Mouse (Mus musculus) limb, embryonic 15.5 days (tissue): Measurements from ENCODE around the gene Polr1b. TPM values are rescaled to one million over a fixed set of nuclear protein-coding genes. Genes with fewer than 3 reads are reported as not detected.
A peak's percentile ranks its signal among the peaks of the same experiment; 100 is the strongest.

ENCODE experiments used
- ATAC-seq: fragments of 200-750 bp; cut with Nextera tagmentation; 2 replicates; pipeline ENCODE4 v1.8.0; 2017; ENCODE audit warnings: low read depth, moderate TSS enrichment; ENCODE audit not compliant: insufficient number of reproducible peaks, low FRiP score, low TSS enrichment
- H3K27ac ChIP-seq: fragments of 300-500 bp; sonication (generic); 2 replicates; pipeline ENCODE4 v1.5.1; 2015; ENCODE audit warnings: moderate library complexity, mild to moderate bottlenecking, inconsistent platforms
- H3K27me3 ChIP-seq: fragments of 300-500 bp; sonication (generic); 2 replicates; pipeline ENCODE4 v1.6.1; 2015; ENCODE audit warnings: inconsistent platforms
- H3K36me3 ChIP-seq: fragments of 300-500 bp; sonication (generic); 2 replicates; pipeline ENCODE4 v1.6.1; 2015; ENCODE audit warnings: inconsistent platforms
- H3K4me1 ChIP-seq: fragments of 300-500 bp; sonication (generic); 2 replicates; pipeline ENCODE4 v1.6.1; 2015; ENCODE audit warnings: inconsistent platforms
- H3K4me2 ChIP-seq: fragments of 300-500 bp; sonication (generic); 2 replicates; pipeline ENCODE4 v1.6.1; 2015; ENCODE audit warnings: mild to moderate bottlenecking, inconsistent platforms
- H3K4me3 ChIP-seq: fragments of 300-500 bp; sonication (generic); 2 replicates; pipeline ENCODE4 v1.5.1; 2015; ENCODE audit warnings: mild to moderate bottlenecking, inconsistent platforms
- H3K9ac ChIP-seq: fragments of 300-500 bp; sonication (generic); 2 replicates; pipeline ENCODE4 v1.6.1; 2015; ENCODE audit warnings: inconsistent platforms
- H3K9me3 ChIP-seq: fragments of 300-500 bp; sonication (generic); 2 replicates; pipeline ENCODE4 v1.6.1; 2016; ENCODE audit warnings: inconsistent platforms
- WGBS: fragments of 180-500 bp; shearing (Covaris S2); methylation state at CpG from one replicate; pipeline ENCODE4 v1.1.7; 2015; 5-methylcytosine and 5-hydroxymethylcytosine counted together
- polyA plus RNA-seq: library from polyadenylated mRNA; unstranded; fragments of >200 nt; fragmentation: Nextera tagmentation; extraction: Ambion mirVana; gene quantifications from 2 replicates; pipeline ENCODE4 v1.2.1, GENCODE M21; 2015

The Polr1b gene
- polyA plus RNA-seq, 1 experiment from 2014 or later = 25.1 TPM

GRCm38 (mm10) chr2:129166466-129167463 lies 66.0 kb downstream of the Polr1b start:
- no peak overlapping the region for H3K4me3 ChIP-seq
- no peak for ATAC-seq
- 60% methylated on average over 10 of the region's 10 CpGs for WGBS

GRCm38 (mm10) chr2:129173386-129173785 lies 72.6 kb downstream of the Polr1b start:
- WGBS = 45% methylated on average over 10 of the region's 10 CpGs
- Histone ChIP-seq H3K9me3 (no peaks in the 10 kb centered on the region), H3K27ac (no peak overlapping the region), H3K4me3 (no peak overlapping the region), H3K4me1 (0 out of 2 replicates have a peak, but pooled peaks cover 2% of the 10 kb centered on the region), H3K9ac (no peak overlapping the region), H3K27me3 (no peaks in the 10 kb centered on the region), H3K4me2 (no peak overlapping the region), H3K36me3 (no peaks in the 10 kb centered on the region)
- ATAC-seq = no peak

More at GRCm38 (mm10) chr2:129166466-129167463, 66.0 kb downstream of the Polr1b start:
- H3K27me3 ChIP-seq = no peaks in the 10 kb centered on the region
- no peak overlapping the region for H3K4me2 ChIP-seq
- H3K9me3 ChIP-seq = no peaks in the 10 kb centered on the region
- H3K36me3 ChIP-seq = no peaks in the 10 kb centered on the region
- H3K9ac ChIP-seq = no peak overlapping the region
- H3K4me1 ChIP-seq = no peaks in the 10 kb centered on the region
- no peak overlapping the region for H3K27ac ChIP-seq

GRCm38 (mm10) chr2:129174474-129174873 lies 73.7 kb downstream of the Polr1b start:
- H3K4me3 ChIP-seq = no peak overlapping the region
- WGBS = 36% methylated on average over 7 of the region's 7 CpGs
- H3K4me2 ChIP-seq = no peak overlapping the region
- H3K4me1 ChIP-seq = 0 out of 2 replicates have a peak, but pooled peaks cover 2% of the 10 kb centered on the region
- H3K27me3 ChIP-seq = no peaks in the 10 kb centered on the region
- no peaks in the 10 kb centered on the region for H3K36me3 ChIP-seq
- ATAC-seq = no peak; the same call in 1 of the 2 replicates
- H3K9ac ChIP-seq = no peak overlapping the region
- no peak overlapping the region for H3K27ac ChIP-seq
- H3K9me3 ChIP-seq = no peaks in the 10 kb centered on the region

- Histone ChIP-seq H3K4me2 (no peak overlapping the region), H3K9ac (no peak overlapping the region), H3K27me3 (no peaks in the 10 kb centered on the region), H3K4me3 (no peak overlapping the region), H3K9me3 (no peaks in the 10 kb centered on the region), H3K27ac (no peak overlapping the region), H3K36me3 (no peaks in the 10 kb centered on the region), H3K4me1 (0 out of 2 replicates have a peak, but pooled peaks cover 2% of the 10 kb centered on the region)
- 0 out of 2 replicates have a peak, but pooled peaks have one; percentile 55 for ATAC-seq
- WGBS = 64% methylated on average over 2 of the region's 2 CpGs
These were observed 74.8 kb downstream of the Polr1b start for GRCm38 (mm10) chr2:129175636-129176035.

Other genes starting within 250 kb of the Polr1b start
- 11.4 and 11.8 TPM in 2 replicates for gene Fbln7, start 238.0 kb upstream of the Polr1b start, polyA plus RNA-seq
- gene Zc3h8, start 156.9 kb upstream of the Polr1b start, polyA plus RNA-seq = 5.2 and 6.4 TPM in 2 replicates
- 2.0 and 2.1 TPM in 2 replicates for gene Zc3h6, start 133.6 kb upstream of the Polr1b start, polyA plus RNA-seq
- gene Gm10762, start 133.3 kb upstream of the Polr1b start, polyA plus RNA-seq = 12.7 and 14.8 TPM in 2 replicates
- 0.04 and 0.07 TPM in 2 replicates for gene Vinac1, start 52.8 kb upstream of the Polr1b start, polyA plus RNA-seq
- 17.2 and 19.1 TPM in 2 replicates for gene Ttl, start 35.1 kb upstream of the Polr1b start, polyA plus RNA-seq
- gene Chchd5, start 28.7 kb downstream of the Polr1b start, polyA plus RNA-seq = 24.2 and 24.3 TPM in 2 replicates
- gene Slc20a1, start 97.8 kb downstream of the Polr1b start, polyA plus RNA-seq = 21.6 and 22.3 TPM in 2 replicates
- gene Ckap2l, start 196.2 kb downstream of the Polr1b start, polyA plus RNA-seq = 37.0 and 40.7 TPM in 2 replicates
- 0.20 and 0.29 TPM in 2 replicates for gene Il1a, start 209.0 kb downstream of the Polr1b start, polyA plus RNA-seq